In genomic region chr1:135882385-135883109, GRCm38 (mm10) we compare ENCODE assay signal across 10 mouse cellular contexts. TPM values are rescaled to one million over a fixed set of nuclear protein-coding genes. Genes with fewer than 3 reads are reported as not detected.
DNase-seq lines count a peak whose midpoint lies in the region; ATAC-seq and TF ChIP-seq lines count a peak whose summit lies in the region.
"Had no signal": no experiment of that assay in that cellular context is flagged by ENCODE, and none has a peak within 500 bp of the region (broad histone marks: within the 10 kb centered on the region; RNA-seq: fewer than 3 reads in every experiment).

No protein-coding gene starts in this region.

- 62% methylated on average over 10 of the region's 10 CpGs for WGBS in heart, embryonic 10.5 days
- WGBS in midbrain, postnatal 0 days = 71% methylated on average over 10 of the region's 10 CpGs

- H3K27ac ChIP-seq in heart, embryonic 10.5 days = no peak overlapping the region
- no peak overlapping the region for H3K27ac ChIP-seq in midbrain, postnatal 0 days (ENCODE audit: low read depth, low read length)

- no peaks in the 10 kb centered on the region for H3K9me3 ChIP-seq in heart, embryonic 10.5 days
- no peaks in the 10 kb centered on the region for H3K9me3 ChIP-seq in midbrain, postnatal 0 days (ENCODE audit: low read length)

- no peak overlapping the region for H3K4me2 ChIP-seq in midbrain, postnatal 0 days (ENCODE audit: low read depth, low read length, poor library complexity, severe bottlenecking)

- H3K36me3 ChIP-seq in heart, embryonic 10.5 days = no peaks in the 10 kb centered on the region
- H3K36me3 ChIP-seq in midbrain, postnatal 0 days (ENCODE audit: insufficient read depth, low read length) = no peaks in the 10 kb centered on the region

- no peak for ATAC-seq in midbrain, postnatal 0 days (ENCODE audit: low FRiP score)

- no peak overlapping the region for H3K9ac ChIP-seq in midbrain, postnatal 0 days (replicated peaks; ENCODE audit: low read length, poor library complexity, severe bottlenecking)

- no peaks in the 10 kb centered on the region for H3K4me1 ChIP-seq in heart, embryonic 10.5 days
- H3K4me1 ChIP-seq in midbrain, postnatal 0 days (ENCODE audit: insufficient read depth, low read length) = no peaks in the 10 kb centered on the region

- H3K27me3 ChIP-seq in heart, embryonic 10.5 days (ENCODE audit: insufficient read depth, poor library complexity, severe bottlenecking) = peaks cover 37% of the 10 kb centered on the region; the same call in 1 of the 2 replicates
- H3K27me3 ChIP-seq in midbrain, postnatal 0 days (ENCODE audit: insufficient read depth, low read length) = no peaks in the 10 kb centered on the region

- DNase-seq in heart, adult 8-10 months (ENCODE audit: low spot score) = peak; percentile 15
- no peak for DNase-seq in heart, embryonic 10.5 days (ENCODE audit: low spot score)
- DNase-seq in T-cell, adult 2 months (ENCODE audit: low spot score) = peak; percentile 35
- DNase-seq in cerebellum, postnatal 4 days (ENCODE audit: low spot score in 2 of 2) = peak; percentile 32 to 64
- DNase-seq in heart, postnatal 14 days = peak; percentile 46 to 78
- DNase-seq in left cerebral cortex, postnatal 14 days (ENCODE audit: low spot score in 2 of 2) = peak; percentile 73 to 77
- DNase-seq in midbrain, postnatal 0 days (ENCODE audit: low spot score) = peak; percentile 66
- peak; percentile 77 for DNase-seq in testis, postnatal 10 days (ENCODE audit: low spot score)

- TF ChIP-seq CTCF in midbrain, postnatal 0 days (IDR thresholded peaks at IDR 0.05) = peak; percentile 88

- intact Hi-C loops in heart, postnatal 14 days (cut with DNase I) = no loop called here
- intact Hi-C loops in left cerebral cortex, postnatal 14 days (cut with DNase I) = no loop called here

- H3K4me3 ChIP-seq in heart, embryonic 10.5 days = no peak overlapping the region
- H3K4me3 ChIP-seq in midbrain, postnatal 0 days (ENCODE audit: low read depth, low read length) = no peak overlapping the region

RNA-seq across cellular contexts. Expression of gene Pkp1, which starts 36.5 kb away (rescaled TPM):
- not detected for total RNA-seq in heart, adult 8-10 months (2022)
- polyA plus RNA-seq in heart, embryonic 10.5 days (2016; fragmentation: Nextera tagmentation; extraction: Ambion mirVana) = 0.04 TPM in 1 of 2 replicates, not detected in the other
- total RNA-seq in heart, postnatal 14 days (2021) = under 1 TPM in 1 of 2 experiments, not detected in 1; 0.51 TPM
- under 1 TPM; 0.13 to 0.30 TPM for total RNA-seq in left cerebral cortex, postnatal 14 days (2021)
- 0.24 and 2.9 TPM in 2 replicates for total RNA-seq in midbrain, postnatal 0 days (2014; rRNA removed)
- polyA plus RNA-seq in midbrain, postnatal 0 days (2015; fragmentation: Nextera tagmentation; extraction: Ambion mirVana) = 0.09 and 0.16 TPM in 2 replicates
- total RNA-seq: adrenal gland, postnatal 4 days had no signal
- polyA plus RNA-seq: liver, embryonic 16.5 days had no signal

RNA-seq across cellular contexts. Expression of gene Tnnt2, which starts 46.4 kb away (rescaled TPM):
- over 10,000 TPM in 2 of 4 experiments, 1,000 to 10,000 TPM in 2; 8,821 to 11,650 (median 10,060) TPM for total RNA-seq in heart, adult 8-10 months (2022)
- polyA plus RNA-seq in heart, embryonic 10.5 days (2016; fragmentation: Nextera tagmentation; extraction: Ambion mirVana) = 2,168 and 3,634 TPM in 2 replicates
- 1,000 to 10,000 TPM; 7,950 to 8,027 TPM for total RNA-seq in heart, postnatal 14 days (2021)
- total RNA-seq in left cerebral cortex, postnatal 14 days (2021) = 1 to 10 TPM; 1.8 to 3.2 TPM
- 0.52 and 1.0 TPM in 2 replicates for total RNA-seq in midbrain, postnatal 0 days (2014; rRNA removed)
- polyA plus RNA-seq in midbrain, postnatal 0 days (2015; fragmentation: Nextera tagmentation; extraction: Ambion mirVana) = 0.51 and 1.3 TPM in 2 replicates

Comparison
In these comparisons a context has a peak if more than half of its experiments do, and no peak if none do; other contexts are left out.
1. RNA of gene Tnnt2, which starts 46.4 kb away (total RNA-seq): 8,821 to 11,650 TPM in heart, adult 8-10 months and 7,950 to 8,027 TPM in heart, postnatal 14 days; 1.8 to 3.2 TPM in left cerebral cortex, postnatal 14 days and 0.52 to 1.0 TPM in midbrain, postnatal 0 days; every median in the first group is over 1,000 times any median in the second.